Mouse (Mus musculus) limb, embryonic 11.5 days (tissue): ENCODE measurements around the gene Pycr2. TPM values are rescaled to one million over a fixed set of nuclear protein-coding genes. Genes with fewer than 3 reads are reported as not detected.

Source experiments
- ATAC-seq: fragments of 200-750 bp; cut with Nextera tagmentation; 2 replicates; pipeline ENCODE4 v1.8.0; 2017; ENCODE audit warnings: low read depth; ENCODE audit not compliant: insufficient number of reproducible peaks, low FRiP score, low TSS enrichment
- DNase-seq: peaks from one replicate; pipeline ENCODE4 v3.0.0-alpha.2; 2015; ENCODE audit warnings: low spot score
- H3K27ac ChIP-seq: fragments of 300-500 bp; sonication (generic); replicated peaks from 2 replicates; pipeline ENCODE4 v1.5.1; 2014; ENCODE audit warnings: low read depth, mild to moderate bottlenecking, low read length
- H3K27me3 ChIP-seq: fragments of 300-500 bp; sonication (generic); 2 replicates; pipeline ENCODE4 v1.6.1; 2014; ENCODE audit warnings: mild to moderate bottlenecking, low read length, mixed read lengths; ENCODE audit not compliant: control insufficient read depth, insufficient read depth
- H3K36me3 ChIP-seq: fragments of 300-500 bp; sonication (generic); 2 replicates; pipeline ENCODE4 v1.6.1; 2014; ENCODE audit warnings: mild to moderate bottlenecking, low read length, moderate library complexity, mixed read lengths; ENCODE audit not compliant: control insufficient read depth, insufficient read depth
- H3K4me1 ChIP-seq: fragments of 300-500 bp; sonication (generic); 2 replicates; pipeline ENCODE4 v1.6.1; 2014; ENCODE audit warnings: low read length, mixed read lengths; ENCODE audit not compliant: control insufficient read depth, insufficient read depth
- H3K4me2 ChIP-seq: fragments of 300-500 bp; sonication (generic); 2 replicates; pipeline ENCODE4 v1.6.1; 2014; ENCODE audit warnings: low read depth, mild to moderate bottlenecking, moderate library complexity; ENCODE audit not compliant: severe bottlenecking
- H3K4me3 ChIP-seq: fragments of 300-500 bp; sonication (generic); 2 replicates; pipeline ENCODE4 v1.5.1; 2014; ENCODE audit warnings: low read depth, low read length
- H3K9ac ChIP-seq: fragments of 300-500 bp; sonication (generic); 2 replicates; pipeline ENCODE4 v1.6.1; 2014; ENCODE audit warnings: mild to moderate bottlenecking, low read length
- H3K9me3 ChIP-seq: fragments of 300-500 bp; sonication (generic); 2 replicates; pipeline ENCODE4 v1.6.1; 2016; ENCODE audit warnings: low read length; ENCODE audit not compliant: control insufficient read depth
- WGBS: fragments of 180-500 bp; shearing (Covaris S2); extraction: QIAGEN DNeasy Blood & Tissue Kit; methylation state at CpG from one replicate; pipeline ENCODE4 v1.1.7; 2014; 5-methylcytosine and 5-hydroxymethylcytosine counted together
- polyA plus RNA-seq: library from polyadenylated mRNA; unstranded; fragments of >200 nt; fragmentation: Nextera tagmentation; extraction: Ambion mirVana; gene quantifications from 2 replicates; pipeline ENCODE4 v1.2.1, GENCODE M21; 2014

Pycr2 gene
- polyA plus RNA-seq, 1 experiment from 2014 or later: 137 TPM

GRCm38 (mm10) chr1:180875126-180875525 is 29.0 kb upstream of the Pycr2 start:
- 86% methylated on average over 9 of the region's 9 CpGs for WGBS
- H3K4me1 ChIP-seq: no peaks in the 10 kb centered on the region
- H3K9ac ChIP-seq: no peak overlapping the region
- H3K9me3 ChIP-seq: no peaks in the 10 kb centered on the region
- H3K4me2 ChIP-seq: no peak overlapping the region
- H3K4me3 ChIP-seq: no peak overlapping the region
- DNase-seq: no peak
- ATAC-seq: no peak
- no peaks in the 10 kb centered on the region for H3K27me3 ChIP-seq
- H3K27ac ChIP-seq: no peak overlapping the region
- no peaks in the 10 kb centered on the region for H3K36me3 ChIP-seq

DNA sequence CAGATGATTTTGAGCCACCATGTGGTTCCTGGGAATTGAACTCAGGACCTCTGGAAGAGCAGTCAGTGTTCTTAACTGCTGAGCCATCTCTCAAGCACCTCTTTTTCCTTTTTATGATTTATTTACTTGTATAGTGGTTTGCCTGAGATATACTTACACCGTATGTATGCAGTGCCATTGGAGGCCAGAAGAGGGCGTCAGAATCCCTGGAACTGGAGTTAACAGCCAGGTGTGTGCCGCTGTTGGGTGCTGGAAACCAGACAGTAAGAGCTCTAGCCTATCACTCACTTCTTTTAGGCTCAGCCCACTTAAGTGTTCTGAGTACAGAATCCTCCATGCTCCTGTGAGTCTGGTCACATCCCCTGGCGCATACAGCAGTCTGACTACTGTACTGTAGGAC is 26.6 kb upstream of the Pycr2 start:
- no peak for DNase-seq
- 81% methylated on average over 4 of the region's 4 CpGs for WGBS
- Histone ChIP-seq H3K9me3 (no peaks in the 10 kb centered on the region), H3K4me3 (no peak overlapping the region), H3K4me2 (no peak overlapping the region), H3K4me1 (no peaks in the 10 kb centered on the region), H3K27ac (no peak overlapping the region), H3K9ac (no peak overlapping the region), H3K36me3 (no peaks in the 10 kb centered on the region), H3K27me3 (no peaks in the 10 kb centered on the region)
- no peak for ATAC-seq

- H3K4me3 ChIP-seq: no peak overlapping the region
- DNase-seq (no peak), ATAC-seq (no peak)
- H3K36me3 ChIP-seq: no peaks in the 10 kb centered on the region
- no peaks in the 10 kb centered on the region for H3K27me3 ChIP-seq
- H3K9me3 ChIP-seq: no peaks in the 10 kb centered on the region
- no peaks in the 10 kb centered on the region; the same call in 1 of the 2 replicates for H3K4me1 ChIP-seq
- no peak overlapping the region for H3K4me2 ChIP-seq
- WGBS: 83% methylated on average over 3 of the region's 3 CpGs
- H3K27ac ChIP-seq: no peak overlapping the region
- H3K9ac ChIP-seq: no peak overlapping the region
Observed at GRCm38 (mm10) chr1:180881768-180882167, 22.3 kb upstream of the Pycr2 start.

GRCm38 (mm10) chr1:180883731-180884130 is 20.4 kb upstream of the Pycr2 start:
- no peak overlapping the region for H3K4me2 ChIP-seq
- H3K9me3 ChIP-seq: no peaks in the 10 kb centered on the region
- H3K27me3 ChIP-seq: no peaks in the 10 kb centered on the region
- no peak overlapping the region for H3K9ac ChIP-seq
- H3K4me3 ChIP-seq: no peak overlapping the region
- DNase-seq: no peak
- peaks cover 6% of the 10 kb centered on the region for H3K4me1 ChIP-seq
- no peak for ATAC-seq
- 11% methylated on average over 7 of the region's 7 CpGs for WGBS
- H3K27ac ChIP-seq: no peak overlapping the region
- H3K36me3 ChIP-seq: no peaks in the 10 kb centered on the region

DNA sequence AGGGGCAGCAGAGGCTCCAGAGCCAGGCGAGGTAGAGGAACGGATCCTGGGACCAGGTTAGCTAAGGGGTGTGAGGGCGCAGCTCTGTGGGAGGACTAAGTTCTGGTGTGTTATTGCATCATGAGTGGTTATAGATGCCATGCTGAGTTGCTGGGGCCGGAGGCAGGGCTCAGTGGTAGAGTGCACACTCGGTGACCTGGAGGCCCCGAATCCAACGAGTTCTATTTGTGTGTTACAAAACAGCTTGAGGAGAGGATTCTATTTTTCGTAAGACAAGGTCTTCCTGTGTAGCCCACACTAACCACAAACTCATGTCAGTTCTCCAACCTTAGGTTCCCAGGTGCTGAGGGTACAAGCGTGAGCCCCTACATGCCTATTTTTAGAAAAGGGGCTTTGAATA is 19.6 kb upstream of the Pycr2 start:
- Histone ChIP-seq H3K27ac (no peak overlapping the region), H3K4me2 (no peak overlapping the region), H3K4me3 (no peak overlapping the region), H3K9me3 (no peaks in the 10 kb centered on the region), H3K4me1 (peaks cover 11% of the 10 kb centered on the region), H3K27me3 (no peaks in the 10 kb centered on the region), H3K9ac (no peak overlapping the region), H3K36me3 (no peaks in the 10 kb centered on the region)
- ATAC-seq: no peak
- 82% methylated on average over 9 of the region's 9 CpGs for whole genome bisulfite sequencing
- no peak for DNase-seq

DNA sequence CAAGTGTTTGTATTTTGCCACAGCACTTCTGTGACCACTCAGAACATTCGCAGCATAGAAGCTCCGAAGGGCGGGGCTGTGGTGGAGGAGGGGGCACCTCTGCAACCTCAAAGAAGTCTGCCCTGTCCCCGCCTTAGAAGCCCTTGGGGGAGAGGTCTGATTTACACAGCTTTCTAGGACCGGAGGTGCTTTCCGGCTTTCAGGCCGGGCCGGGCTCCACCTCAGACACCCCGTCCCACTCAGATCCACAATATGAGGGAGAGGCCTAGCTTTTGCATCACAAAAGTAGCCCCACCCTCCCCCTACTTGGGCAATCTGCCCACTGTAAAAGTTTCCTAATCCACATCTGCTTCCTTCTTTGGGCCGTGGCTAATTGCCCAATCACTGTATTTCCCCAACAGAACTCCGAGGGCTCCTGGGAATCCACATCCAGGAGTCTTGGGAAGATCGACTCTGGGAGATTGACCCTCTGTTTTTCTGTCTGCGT is 15.5 kb upstream of the Pycr2 start:
- Histone ChIP-seq H3K27me3 (peaks cover 6% of the 10 kb centered on the region), H3K9ac (peak overlapping the region; percentile 28; the same call in 1 of the 2 replicates), H3K4me3 (no peak overlapping the region), H3K4me1 (peaks cover 11% of the 10 kb centered on the region), H3K36me3 (no peaks in the 10 kb centered on the region), H3K4me2 (peak overlapping the region; percentile 17; the same call in 1 of the 2 replicates), H3K9me3 (no peaks in the 10 kb centered on the region), H3K27ac (no peak overlapping the region)
- ATAC-seq: peak; percentile 60
- peak; percentile 46 for DNase-seq
- WGBS: 5% methylated on average over 13 of the region's 13 CpGs

DNA sequence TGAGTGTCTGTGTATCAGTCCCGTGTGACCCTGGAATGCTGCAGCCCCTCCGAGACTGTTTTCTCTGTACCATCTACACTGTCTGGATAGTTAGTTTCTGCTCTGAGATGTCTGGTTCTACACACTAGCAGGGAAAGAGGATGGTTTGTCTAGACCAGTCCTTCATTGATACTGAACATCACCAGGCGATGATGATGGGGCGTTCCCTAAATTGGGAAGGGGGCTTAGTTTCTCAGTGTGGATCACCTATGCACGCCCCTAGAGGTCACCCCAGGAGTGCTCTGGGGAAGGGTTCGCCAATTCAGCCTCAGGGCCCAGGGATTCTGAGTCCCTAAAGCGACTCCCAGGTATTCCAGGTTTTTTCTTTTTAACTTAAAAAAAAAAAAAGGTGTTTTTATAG is 14.9 kb upstream of the Pycr2 start:
- 0 out of 2 replicates have a peak overlapping the region, but pooled peaks have one; percentile 17 for H3K4me2 ChIP-seq
- H3K4me3 ChIP-seq: no peak overlapping the region
- no peak for ATAC-seq
- H3K27ac ChIP-seq: no peak overlapping the region
- H3K27me3 ChIP-seq: peaks cover 8% of the 10 kb centered on the region
- peaks cover 11% of the 10 kb centered on the region for H3K4me1 ChIP-seq
- no peaks in the 10 kb centered on the region for H3K9me3 ChIP-seq
- no peak overlapping the region for H3K9ac ChIP-seq
- no peaks in the 10 kb centered on the region for H3K36me3 ChIP-seq
- DNase-seq: no peak
- whole genome bisulfite sequencing: 24% methylated on average over 7 of the region's 7 CpGs

- DNase-seq (no peak), ATAC-seq (no peak)
- Histone ChIP-seq H3K36me3 (no peaks in the 10 kb centered on the region), H3K4me1 (peaks cover 11% of the 10 kb centered on the region), H3K27ac (no peak overlapping the region), H3K9me3 (no peaks in the 10 kb centered on the region), H3K27me3 (peaks cover 15% of the 10 kb centered on the region), H3K9ac (no peak overlapping the region), H3K4me2 (no peak overlapping the region), H3K4me3 (no peak overlapping the region)
- 32% methylated on average over 6 of the region's 6 CpGs for WGBS
Observed at GRCm38 (mm10) chr1:180889841-180890240, 14.3 kb upstream of the Pycr2 start.

DNA sequence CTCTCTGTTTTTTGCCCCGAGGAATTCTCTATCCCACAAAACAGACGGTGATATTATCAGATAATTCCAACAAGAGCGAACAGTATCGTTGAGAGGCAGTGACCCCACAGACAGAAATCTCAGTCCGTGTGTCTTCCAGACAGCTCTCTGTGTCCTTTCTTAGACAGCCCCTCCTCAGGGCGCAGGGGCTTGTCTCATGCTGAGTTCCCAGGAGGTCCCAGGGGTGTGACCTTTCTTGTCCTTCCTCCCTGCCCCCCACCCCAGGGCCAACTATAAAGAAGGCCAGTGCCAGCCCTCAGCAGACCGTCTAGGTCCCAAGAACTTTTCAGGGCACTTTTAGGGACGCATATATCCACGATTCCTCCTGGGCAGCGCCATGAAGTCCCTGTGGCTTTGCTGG is 11.3 kb upstream of the Pycr2 start, which contains the start of gene Lefty2:
Gene Lefty2 (plus strand): TSS at position 301 of the 400 bp plus-strand sequence.
- H3K27me3 ChIP-seq: peaks cover 23% of the 10 kb centered on the region
- no peaks in the 10 kb centered on the region for H3K9me3 ChIP-seq
- no peak within 1 kb of the TSS for H3K9ac ChIP-seq
- ATAC-seq: no peak
- no peak within 1 kb of the TSS for H3K4me3 ChIP-seq
- WGBS: 67% methylated on average over 10 of the region's 10 CpGs
- peaks cover 11% of the 10 kb centered on the region for H3K4me1 ChIP-seq
- no peak within 1 kb of the TSS for H3K4me2 ChIP-seq
- H3K27ac ChIP-seq: no peak within 1 kb of the TSS
- DNase-seq: no peak
- no peaks in the 10 kb centered on the region for H3K36me3 ChIP-seq
